Mouse (Mus musculus) large intestine, adult 2 months (tissue): Measurements from ENCODE around the gene Idua. TPM values are rescaled to one million over a fixed set of nuclear protein-coding genes. Genes with fewer than 3 reads are reported as not detected.
"Not testable (repeated sequence)": the region's sequence is repeated elsewhere in the genome, so short reads cannot be mapped to it uniquely, and the experiment has no call there.

Experiments used
- DNase-seq: peaks from one replicate; pipeline ENCODE4 v3.0.0-alpha.2; 2012; ENCODE audit warnings: low read depth, low spot score
- WGBS: fragments of 180-500 bp; shearing (Covaris S2); methylation state at CpG from one replicate; pipeline ENCODE4 v1.1.7; 2018; 5-methylcytosine and 5-hydroxymethylcytosine counted together
- polyA plus RNA-seq: library from polyadenylated mRNA; depleted of rRNA; stranded (reverse); fragments of >200 nt; gene quantifications from 2 replicates; pipeline ENCODE4 v1.2.3, GENCODE M21; 2012; rRNA removed

The Idua gene
- 7.7 and 16.0 TPM in 2 replicates for polyA plus RNA-seq

DNA sequence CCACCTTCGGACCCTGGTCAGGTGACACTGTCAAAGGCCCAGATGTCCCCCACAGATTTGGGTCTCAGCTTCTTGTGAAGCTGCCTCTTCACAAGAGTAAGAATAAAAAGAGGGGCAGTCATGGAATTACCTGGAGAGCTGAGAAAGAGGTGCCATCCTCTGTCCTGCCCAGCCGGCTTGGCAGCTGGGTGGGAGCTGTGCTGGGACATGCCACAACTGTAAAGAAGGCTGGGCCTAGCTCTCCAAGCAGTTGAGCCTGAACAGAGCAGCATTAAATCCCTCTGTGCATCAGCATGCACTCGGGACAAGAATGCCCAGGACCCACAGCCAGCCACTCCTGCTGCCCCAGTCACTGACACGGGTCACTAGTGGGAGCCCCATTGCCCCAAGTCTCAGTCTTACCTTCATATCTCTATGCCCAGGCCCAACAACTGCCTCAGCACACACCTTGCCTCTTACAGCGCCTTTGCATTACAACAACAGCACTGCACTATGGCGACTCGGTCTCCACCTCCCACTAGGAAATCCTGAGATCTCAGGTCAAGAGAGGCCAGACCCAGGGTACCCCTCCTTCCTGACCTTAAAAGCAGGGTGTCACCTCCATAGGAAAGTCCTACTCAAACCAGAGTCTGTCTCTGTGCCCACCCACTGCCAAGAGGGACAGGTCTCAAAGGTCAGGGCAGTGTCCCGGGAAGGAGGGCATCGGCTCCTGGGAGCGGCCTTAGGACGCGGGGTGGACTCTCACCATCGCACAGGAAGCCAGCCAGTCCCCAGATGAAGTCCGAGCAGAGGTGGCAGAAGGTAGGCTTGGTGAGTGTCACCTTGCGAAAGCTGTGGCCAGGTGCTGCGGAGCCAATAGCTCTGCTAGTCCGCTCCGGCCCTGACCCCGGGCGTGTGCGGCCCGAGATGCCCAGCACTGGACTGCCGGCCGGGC lies at the start of gene Idua:
Idua (plus strand) TSS at position 634 of the 934 bp plus-strand sequence.
- 5% methylated on average over 24 of the region's 24 CpGs for WGBS
- no peak for DNase-seq

DNA sequence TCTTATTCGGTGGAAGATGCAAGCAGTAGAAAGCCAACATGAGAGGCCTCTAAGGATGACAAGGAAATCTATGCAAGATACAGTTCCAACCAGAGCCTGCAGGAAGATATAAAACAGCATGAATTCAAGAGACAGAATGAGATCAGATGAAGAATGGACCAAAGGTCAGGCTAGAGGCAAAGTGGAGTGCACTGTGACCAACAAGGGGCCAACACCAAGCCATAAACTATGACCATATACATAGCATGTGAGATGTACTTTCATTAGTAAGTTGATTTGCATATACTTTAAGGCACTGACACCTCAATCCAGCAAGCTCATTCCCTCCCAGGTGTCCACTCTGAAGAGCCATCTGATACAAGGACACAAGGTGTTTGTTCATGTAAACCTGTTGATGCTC lies 49.7 kb upstream of the Idua start:
- DNase-seq, result no peak

GRCm38 (mm10) chr5:108621870-108622269 lies 38.3 kb upstream of the Idua start:
- WGBS, result 31% methylated on average over 2 of the region's 2 CpGs
- DNase-seq, result no peak

More for the DNA sequence above, 49.7 kb upstream of the Idua start:
- WGBS, result 93% methylated on average over 1 of the region's 1 CpGs

- no peak for DNase-seq
- 73% methylated on average over 4 of the region's 4 CpGs for WGBS
These were observed 34.0 kb upstream of the Idua start for GRCm38 (mm10) chr5:108626050-108626660.

DNA sequence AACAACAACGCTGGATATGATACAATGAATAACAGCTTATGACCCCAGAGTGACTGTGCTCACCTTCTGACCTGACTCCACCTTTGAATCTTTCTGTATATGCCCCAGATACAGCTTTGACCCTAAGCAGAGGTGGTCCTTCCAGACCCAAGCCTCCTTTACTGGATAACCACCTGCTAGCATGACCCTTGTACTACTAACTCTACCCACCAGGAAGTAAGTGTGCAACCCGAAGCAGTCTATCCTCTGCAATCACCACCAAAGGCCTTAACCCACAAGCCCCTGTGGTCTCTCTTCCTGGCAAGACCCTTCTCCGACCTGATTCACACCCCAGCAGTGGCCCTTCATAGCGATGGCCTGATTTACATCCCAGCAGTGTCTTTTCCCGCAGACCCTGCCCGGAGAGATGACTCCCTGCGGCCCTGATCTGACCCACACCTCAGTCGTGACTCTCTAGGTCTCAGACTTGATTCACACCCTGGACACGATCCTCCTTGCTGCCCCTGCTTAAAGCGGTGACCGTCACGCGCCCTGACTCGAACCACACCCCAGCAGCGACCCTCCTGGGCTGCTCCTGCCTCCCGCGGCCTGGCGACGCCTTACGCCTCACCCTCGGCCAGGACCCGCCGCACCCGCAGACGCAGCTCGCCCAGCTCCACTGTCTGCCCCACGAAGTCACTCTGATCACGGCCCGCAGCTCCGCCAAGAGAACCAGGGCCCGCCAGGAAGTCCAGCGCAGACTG lies 31.1 kb upstream of the Idua start:
- DNase-seq, result peak; percentile 28
- under 1% methylated on average over 32 of the region's 32 CpGs for WGBS

GRCm38 (mm10) chr5:108629634-108630483 lies 30.3 kb upstream of the Idua start, which contains the start of the genes Gak and Tmem175:
Gene Gak (minus strand): TSS chr5:108629755.
Gene Tmem175 (plus strand): TSS chr5:108629770.
- under 1% methylated on average over 58 of the region's 58 CpGs for WGBS
- peak; percentile 90 for DNase-seq

- DNase-seq, result no peak
- WGBS, result 86% methylated on average over 4 of the region's 4 CpGs
These were observed 26.5 kb upstream of the Idua start for GRCm38 (mm10) chr5:108633676-108634075.

DNA sequence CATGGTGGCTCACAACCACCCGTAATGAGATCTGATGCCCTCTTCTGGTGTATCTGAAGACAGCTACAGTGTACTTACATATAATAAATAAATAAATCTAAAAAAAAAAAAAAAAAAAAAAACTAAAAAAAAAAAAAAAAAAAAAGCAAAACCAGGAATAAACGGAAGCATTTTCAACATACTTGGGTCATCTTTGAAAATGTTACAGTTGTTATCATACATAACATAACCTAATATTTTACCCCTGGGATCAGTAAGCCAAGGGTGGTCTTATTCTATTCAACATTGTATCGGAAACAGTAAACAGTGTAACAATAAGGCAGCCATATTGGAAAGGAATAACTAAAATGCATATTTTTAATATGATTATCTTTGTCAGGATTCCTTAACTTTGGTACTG lies 26.0 kb upstream of the Idua start:
- DNase-seq, result not testable (repeated sequence)

DNA sequence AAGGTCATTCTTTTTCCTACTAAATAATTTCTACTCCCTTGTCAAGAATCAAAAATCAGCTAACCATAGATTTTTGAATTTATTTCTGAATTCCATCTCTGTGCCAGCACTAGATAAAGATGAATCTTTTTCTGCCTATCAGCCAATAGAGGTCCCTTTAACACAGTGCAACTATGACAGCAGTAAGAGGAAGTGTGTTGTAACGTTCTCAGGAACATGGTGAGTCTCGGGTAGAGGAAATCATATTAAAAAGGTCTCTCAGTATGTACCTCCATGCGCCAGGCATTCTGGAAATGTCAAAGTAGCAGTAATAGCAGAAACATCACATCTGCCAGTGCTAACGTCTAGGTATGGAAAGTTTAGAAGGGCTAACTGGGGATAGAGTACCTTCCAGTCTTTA lies 24.0 kb upstream of the Idua start:
- 68% methylated on average over 4 of the region's 4 CpGs for WGBS
- no peak for DNase-seq

More for the DNA sequence above, 26.0 kb upstream of the Idua start:
- 72% methylated on average over 3 of the region's 3 CpGs for WGBS

GRCm38 (mm10) chr5:108643674-108644073 lies 16.5 kb upstream of the Idua start:
- 36% methylated on average over 2 of the region's 2 CpGs for WGBS
- peak; percentile 38 for DNase-seq

DNA sequence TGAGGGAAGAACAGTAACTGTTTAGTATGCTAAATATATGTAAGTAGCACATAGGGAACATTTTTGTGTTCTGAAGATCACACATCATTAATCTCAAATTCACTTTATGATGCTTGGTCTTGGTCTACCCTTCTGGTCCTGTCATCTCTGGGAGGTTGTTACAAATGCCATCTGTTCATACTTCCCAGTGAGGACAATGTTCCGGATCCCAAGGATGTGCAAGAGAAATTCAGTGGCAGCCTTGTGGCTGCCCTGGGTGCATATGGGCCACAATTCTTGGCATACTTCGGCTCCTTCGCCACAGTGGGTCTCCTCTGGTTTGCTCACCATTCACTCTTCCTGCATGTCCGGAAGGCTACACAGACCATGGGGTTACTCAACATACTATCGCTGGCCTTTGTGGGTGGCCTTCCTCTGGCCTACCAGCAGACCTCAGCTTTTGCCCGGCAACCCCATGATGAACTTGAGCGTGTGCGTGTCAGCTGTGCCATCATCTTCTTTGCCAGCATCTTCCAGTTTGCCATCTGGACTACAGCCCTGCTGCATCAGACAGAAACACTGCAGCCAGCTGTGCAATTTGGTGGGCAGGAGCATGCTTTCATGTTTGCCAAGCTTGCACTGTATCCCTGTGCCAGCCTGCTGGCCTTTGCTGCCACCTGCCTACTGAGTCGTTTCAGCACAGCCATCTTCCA lies 14.3 kb upstream of the Idua start:
- DNase-seq, result no peak
- 85% methylated on average over 9 of the region's 9 CpGs for WGBS

DNA sequence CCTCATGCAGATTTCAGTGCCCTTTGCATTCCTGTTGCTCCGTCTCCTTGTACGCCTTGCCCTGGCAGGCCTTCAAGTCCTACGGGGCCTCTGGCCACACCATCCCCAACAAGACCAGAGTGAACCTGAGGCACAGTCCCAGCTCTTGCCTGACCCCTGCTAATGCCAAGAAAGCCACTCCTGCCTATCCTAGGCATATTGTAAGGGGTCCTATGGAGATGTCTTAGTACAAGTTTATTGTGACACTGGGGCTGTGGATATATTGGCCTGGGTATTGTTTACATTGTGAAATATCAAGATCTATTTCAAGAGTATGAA lies 13.8 kb upstream of the Idua start:
- WGBS, result 80% methylated on average over 3 of the region's 3 CpGs
- no peak for DNase-seq

- WGBS, result 95% methylated on average over 2 of the region's 2 CpGs
- no peak for DNase-seq
These were observed 12.8 kb upstream of the Idua start for GRCm38 (mm10) chr5:108647311-108647710.

DNA sequence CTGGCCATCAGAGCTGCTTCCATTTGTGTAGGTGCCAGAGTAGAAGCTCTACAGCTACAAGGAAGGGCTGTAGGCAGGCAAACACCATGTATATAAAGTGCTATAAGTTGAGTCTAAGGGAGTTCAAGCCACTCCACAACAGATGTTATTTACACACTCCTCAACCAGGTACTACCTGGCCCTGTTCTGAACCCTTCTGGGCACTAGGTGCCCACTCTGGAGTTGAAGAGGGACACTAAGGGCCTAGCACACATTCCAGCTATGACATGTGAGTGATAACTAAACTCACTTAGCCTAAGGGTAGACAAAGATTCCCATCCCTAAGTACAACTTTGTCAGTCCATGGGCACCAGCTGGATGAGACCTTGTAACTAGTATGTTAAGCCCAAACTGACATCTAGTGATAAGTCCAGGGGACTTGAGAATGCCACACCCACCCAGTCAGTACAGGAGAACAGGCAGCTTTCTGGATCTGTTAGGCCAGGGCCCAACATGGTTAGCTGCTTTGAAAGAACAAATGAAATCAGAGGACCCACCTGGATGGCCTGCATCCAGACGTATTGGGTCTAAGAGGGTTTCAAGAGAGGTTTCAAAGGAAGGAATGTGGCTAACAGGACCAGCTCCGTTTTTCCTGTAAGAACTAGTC lies 12.2 kb upstream of the Idua start:
- WGBS, result 95% methylated on average over 2 of the region's 2 CpGs

GRCm38 (mm10) chr5:108648937-108649576 lies 11.1 kb upstream of the Idua start:
- DNase-seq, result no peak
- WGBS, result 91% methylated on average over 11 of the region's 11 CpGs

More for the DNA sequence above, 12.2 kb upstream of the Idua start:
- DNase-seq, result no peak

- no peak for DNase-seq
- 93% methylated on average over 7 of the region's 7 CpGs for WGBS
These were observed 9.8 kb upstream of the Idua start for GRCm38 (mm10) chr5:108650341-108650740.

DNA sequence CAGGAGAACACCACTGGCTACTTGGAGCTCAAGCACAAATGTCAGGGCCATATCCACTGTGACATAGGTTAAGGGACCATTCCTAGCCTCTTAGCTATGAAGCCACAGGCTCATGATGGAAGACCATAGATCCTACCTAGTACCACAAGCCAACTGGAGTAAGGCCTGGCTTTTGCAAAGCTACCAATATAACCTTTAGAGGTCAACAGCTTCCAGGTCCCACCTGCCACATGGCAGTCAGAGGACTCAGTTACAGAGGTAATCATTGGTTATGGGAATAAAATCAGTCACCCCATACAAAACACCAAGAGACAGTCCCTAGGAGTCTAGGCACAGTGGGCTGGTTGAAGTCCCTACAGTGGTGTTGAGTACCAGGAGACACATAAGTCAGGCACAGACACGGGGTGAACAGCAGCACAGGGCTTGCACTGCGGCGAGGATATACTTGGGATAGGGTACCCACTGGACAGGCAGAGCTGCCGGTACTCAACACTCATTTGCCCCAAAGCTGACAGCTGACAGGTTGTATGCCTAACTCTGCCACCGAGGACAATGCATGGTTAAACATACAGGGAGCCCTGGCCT lies 8.9 kb upstream of the Idua start:
- 84% methylated on average over 5 of the region's 5 CpGs for WGBS

More for the DNA sequence above, 8.9 kb upstream of the Idua start:
- no peak for DNase-seq
